Mouse (Mus musculus) brain, embryonic 14.5 days (tissue): ENCODE results near the gene Zfp990.
"Not testable (repeated sequence)": the region's sequence is repeated elsewhere in the genome, so short reads cannot be mapped to it uniquely, and the experiment has no call there.

Experiments
- CTCF ChIP-seq: fragments of 200-500 bp; IDR thresholded peaks from 2 replicates; pipeline ENCODE4 v1.5.1; 2012; ENCODE audit warnings: inconsistent platforms, mild to moderate bottlenecking, moderate library complexity, borderline replicate concordance; ENCODE audit not compliant: insufficient read depth, insufficient read length; ENCODE audit errors: extremely low read depth
- POLR2A ChIP-seq: fragments of 200-500 bp; IDR thresholded peaks from 2 replicates; pipeline ENCODE4 v1.6.1; 2012; ENCODE audit warnings: mild to moderate bottlenecking, inconsistent platforms, borderline replicate concordance; ENCODE audit not compliant: poor library complexity, insufficient read depth, insufficient read length, severe bottlenecking; ENCODE audit errors: extremely low read depth

DNA sequence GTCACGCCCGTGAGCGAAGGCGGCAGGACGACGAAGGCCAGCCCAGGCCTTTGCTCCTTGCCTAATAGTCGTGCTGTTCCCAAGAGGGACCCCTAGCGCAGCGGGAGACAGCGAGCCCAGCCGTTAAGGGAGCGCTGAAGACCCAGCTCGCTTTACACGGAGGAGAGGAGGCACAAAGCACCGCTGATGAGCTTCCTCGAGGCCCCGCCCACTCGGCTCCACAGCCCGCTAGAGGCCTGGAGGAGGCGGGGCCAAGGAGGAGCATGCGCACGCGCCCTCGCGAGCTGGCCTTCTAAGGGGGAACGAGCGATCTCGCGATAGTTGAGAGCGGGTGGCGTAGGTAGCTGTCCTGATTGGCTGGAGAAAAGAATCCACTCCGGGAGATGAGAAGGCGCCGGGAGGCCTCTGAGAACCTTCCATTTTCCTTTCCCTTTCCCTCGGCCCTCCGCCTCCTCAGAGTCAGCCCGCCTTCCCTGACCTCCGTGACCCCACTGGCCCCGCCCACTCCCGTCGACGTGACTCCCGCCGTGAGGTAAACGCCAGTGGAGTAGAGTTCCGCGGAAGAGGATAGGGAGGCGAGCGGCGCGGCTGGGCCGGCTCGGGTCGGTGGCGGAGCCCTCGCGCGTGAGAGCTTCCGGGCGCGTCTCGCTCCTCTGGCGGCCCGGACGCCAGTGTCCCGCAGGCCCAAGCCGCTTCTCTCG is 46.9 kb upstream of the Zfp990 start:
- not testable (repeated sequence) for TF ChIP-seq CTCF, POLR2A
